Mouse (Mus musculus) midbrain, embryonic 16.5 days (tissue): Measurements from ENCODE around the gene H2al1a. TPM values are rescaled to one million over a fixed set of nuclear protein-coding genes. Genes with fewer than 3 reads are reported as not detected.
"Not testable (repeated sequence)": the region's sequence is repeated elsewhere in the genome, so short reads cannot be mapped to it uniquely, and the experiment has no call there.

Source experiments
- ATAC-seq: fragments of 200-750 bp; cut with Nextera tagmentation; 2 replicates; pipeline ENCODE4 v1.8.0; 2017; ENCODE audit warnings: moderate TSS enrichment
- H3K27ac ChIP-seq: fragments of 300-500 bp; sonication (generic); 2 replicates; pipeline ENCODE4 v1.5.1; 2014; ENCODE audit warnings: mild to moderate bottlenecking, low read length, mixed read lengths
- H3K27me3 ChIP-seq: fragments of 300-500 bp; sonication (generic); 2 replicates; pipeline ENCODE4 v1.6.1; 2014; ENCODE audit warnings: low read depth, low read length, mixed read lengths; ENCODE audit not compliant: control insufficient read depth, insufficient read depth
- H3K36me3 ChIP-seq: fragments of 300-500 bp; sonication (generic); 2 replicates; pipeline ENCODE4 v1.6.1; 2014; ENCODE audit warnings: mild to moderate bottlenecking, low read length, moderate library complexity, mixed read lengths; ENCODE audit not compliant: control insufficient read depth, insufficient read depth
- H3K4me1 ChIP-seq: fragments of 300-500 bp; sonication (generic); 2 replicates; pipeline ENCODE4 v1.6.1; 2014; ENCODE audit warnings: mild to moderate bottlenecking, low read length, mixed read lengths; ENCODE audit not compliant: control insufficient read depth, insufficient read depth
- H3K4me2 ChIP-seq: fragments of 300-500 bp; sonication (generic); 2 replicates; pipeline ENCODE4 v1.6.1; 2014; ENCODE audit warnings: mild to moderate bottlenecking, low read length, mixed read lengths
- H3K4me3 ChIP-seq: fragments of 300-500 bp; sonication (generic); 2 replicates; pipeline ENCODE4 v1.5.1; 2014; ENCODE audit warnings: low read depth, mild to moderate bottlenecking, low read length, moderate library complexity, mixed read lengths
- H3K9ac ChIP-seq: fragments of 300-500 bp; sonication (generic); 2 replicates; pipeline ENCODE4 v1.6.1; 2014; ENCODE audit warnings: low read depth, low read length, mixed read lengths
- H3K9me3 ChIP-seq: fragments of 300-500 bp; sonication (generic); replicated peaks from 2 replicates; pipeline ENCODE4 v1.6.1; 2014; ENCODE audit warnings: mild to moderate bottlenecking, low read length, mixed read lengths; ENCODE audit not compliant: control insufficient read depth, poor library complexity, severe bottlenecking
- WGBS: fragments of 180-500 bp; shearing (Covaris S2); extraction: QIAGEN DNeasy Blood & Tissue Kit; methylation state at CpG from one replicate; pipeline ENCODE4 v1.1.7; 2014; 5-methylcytosine and 5-hydroxymethylcytosine counted together
- polyA plus RNA-seq: library from polyadenylated mRNA; unstranded; fragments of >200 nt; fragmentation: Nextera tagmentation; extraction: Ambion mirVana; gene quantifications from 2 replicates; pipeline ENCODE4 v1.2.1, GENCODE M21; 2015

H2al1a gene
- polyA plus RNA-seq, 1 experiment from 2014 or later = not detected

DNA sequence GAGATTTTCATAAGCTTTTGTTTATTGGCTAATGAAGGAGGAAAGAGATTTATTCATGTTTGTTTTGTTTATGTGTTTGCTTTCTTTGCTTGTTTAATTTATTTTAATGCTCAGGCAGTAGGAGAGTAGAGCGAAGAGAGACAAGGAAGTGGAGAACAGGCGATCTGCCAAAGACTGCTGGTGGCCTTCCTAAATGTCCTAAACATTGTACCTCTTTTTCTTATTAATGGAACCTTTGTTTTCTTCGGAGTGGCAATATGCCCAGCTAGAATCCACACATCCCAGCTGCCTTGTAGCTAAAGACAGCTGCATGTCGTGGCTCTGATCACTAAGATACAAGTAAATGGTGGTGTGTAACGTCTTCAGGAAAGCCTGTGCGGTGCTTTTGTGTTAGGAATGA is 22.0 kb upstream of the H2al1a start:
- 79% methylated on average over 6 of the region's 6 CpGs for WGBS

DNA sequence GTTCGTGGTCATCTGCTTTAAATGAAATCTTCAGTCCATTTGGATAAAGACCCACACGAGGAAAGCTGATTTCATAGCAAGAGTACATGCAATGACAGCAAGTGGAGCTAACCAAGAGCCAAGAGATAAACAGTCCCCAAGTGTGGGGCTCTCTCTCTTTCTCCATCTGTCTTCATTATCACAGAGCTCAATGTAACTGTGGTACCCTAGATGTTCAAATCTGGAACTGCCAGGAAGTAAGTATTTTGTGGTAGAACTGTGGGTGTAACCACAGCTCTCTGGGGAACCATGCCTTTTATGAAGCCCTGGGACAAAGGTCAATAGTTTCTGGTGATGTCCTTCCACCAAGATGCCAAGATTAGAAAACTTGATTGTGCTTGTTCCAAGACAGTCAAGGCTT is 18.3 kb upstream of the H2al1a start:
- no peak overlapping the region for H3K4me2 ChIP-seq
- ATAC-seq = no peak
- WGBS = 82% methylated on average over 2 of the region's 2 CpGs

More for the DNA sequence above, 22.0 kb upstream of the H2al1a start:
- H3K36me3 ChIP-seq = no peaks in the 10 kb centered on the region
- no peak overlapping the region for H3K27ac ChIP-seq
- H3K9ac ChIP-seq = no peak overlapping the region
- H3K4me2 ChIP-seq = no peak overlapping the region
- no peaks in the 10 kb centered on the region for H3K27me3 ChIP-seq
- H3K4me1 ChIP-seq = no peaks in the 10 kb centered on the region
- no peak overlapping the region for H3K4me3 ChIP-seq
- H3K9me3 ChIP-seq = no peaks in the 10 kb centered on the region
- ATAC-seq = no peak

DNA sequence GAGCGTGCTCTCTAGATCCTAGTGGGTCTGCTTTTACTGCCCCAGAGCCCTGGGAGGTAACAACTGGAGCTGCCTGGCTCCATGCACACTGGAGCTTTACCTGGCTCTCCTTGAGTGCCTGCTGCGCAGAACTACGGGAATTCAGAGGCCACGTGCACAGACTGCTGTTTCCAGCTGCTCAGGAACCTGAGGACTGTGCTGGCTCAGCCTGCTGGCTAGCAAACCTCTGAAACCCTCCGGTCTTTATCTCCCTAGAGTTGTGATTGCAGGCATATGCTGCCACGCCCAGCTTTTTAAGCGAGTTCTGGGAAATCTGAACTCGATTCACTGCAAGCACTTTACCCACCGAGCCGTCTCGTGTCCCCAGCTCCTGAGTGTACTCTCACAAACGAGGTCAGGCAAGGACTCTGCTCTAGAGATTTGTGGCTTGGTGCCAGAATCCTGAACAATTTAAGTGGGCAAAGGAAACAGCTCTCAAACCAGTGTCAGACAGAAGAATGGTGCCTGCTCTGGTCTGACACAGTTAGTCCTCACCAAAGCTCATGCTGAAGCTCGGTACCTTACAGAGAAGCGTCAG is 10.7 kb upstream of the H2al1a start:
- Histone ChIP-seq H3K4me3 (no peak overlapping the region), H3K4me2 (no peak overlapping the region), H3K36me3 (no peaks in the 10 kb centered on the region), H3K27ac (no peak overlapping the region), H3K9ac (no peak overlapping the region), H3K9me3 (no peaks in the 10 kb centered on the region), H3K27me3 (no peaks in the 10 kb centered on the region), H3K4me1 (no peaks in the 10 kb centered on the region)
- ATAC-seq = no peak
- 70% methylated on average over 14 of the region's 14 CpGs for WGBS

More for the DNA sequence above, 18.3 kb upstream of the H2al1a start:
- no peaks in the 10 kb centered on the region for H3K36me3 ChIP-seq
- no peak overlapping the region for H3K4me3 ChIP-seq
- no peak overlapping the region for H3K9ac ChIP-seq
- H3K27ac ChIP-seq = no peak overlapping the region
- H3K4me1 ChIP-seq = no peaks in the 10 kb centered on the region
- H3K27me3 ChIP-seq = no peaks in the 10 kb centered on the region
- no peaks in the 10 kb centered on the region for H3K9me3 ChIP-seq

DNA sequence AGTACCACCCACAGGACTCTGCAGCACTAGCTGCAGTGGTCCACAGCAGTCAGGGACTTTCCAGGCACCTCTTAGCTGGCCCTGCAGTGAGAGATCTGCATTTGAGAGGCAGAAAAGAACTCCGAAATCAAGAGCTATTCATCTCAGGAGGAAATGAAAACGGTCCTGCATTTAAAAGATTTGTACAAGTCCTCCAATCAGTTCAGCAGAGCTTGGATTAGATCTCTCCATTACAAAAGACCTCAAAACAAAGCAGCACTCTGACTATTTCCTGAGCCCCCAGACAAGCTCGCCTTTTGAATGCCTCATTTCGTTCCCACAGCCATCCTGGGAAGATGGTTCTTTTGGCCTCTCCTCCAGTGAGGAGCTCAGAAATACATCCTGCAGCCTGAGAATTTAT is 9.8 kb upstream of the H2al1a start:
- ATAC-seq = no peak
- Histone ChIP-seq H3K4me2 (no peak overlapping the region), H3K4me3 (no peak overlapping the region), H3K36me3 (no peaks in the 10 kb centered on the region), H3K9me3 (no peaks in the 10 kb centered on the region), H3K27ac (no peak overlapping the region), H3K27me3 (no peaks in the 10 kb centered on the region), H3K4me1 (no peaks in the 10 kb centered on the region), H3K9ac (no peak overlapping the region)
- WGBS = 44% methylated on average over 4 of the region's 4 CpGs

DNA sequence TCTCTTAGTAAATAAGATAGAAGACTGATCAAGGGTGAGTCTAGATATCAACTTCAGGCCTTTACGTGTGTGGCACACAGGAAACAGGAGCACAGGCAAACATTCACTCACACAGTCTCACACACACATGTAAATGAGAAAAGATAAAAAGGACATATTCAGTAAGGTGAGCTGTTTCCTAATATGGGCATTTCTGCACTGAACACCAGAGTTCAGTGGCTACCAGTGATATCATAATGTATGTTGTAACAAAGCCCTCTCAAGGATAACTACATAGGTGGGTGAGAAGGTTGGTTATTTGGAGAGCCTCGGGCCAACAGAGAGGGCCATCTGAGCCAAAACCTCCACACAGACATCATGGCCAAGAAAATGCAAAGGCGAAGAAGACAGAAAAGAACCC is 3.1 kb downstream of the H2al1a start, which contains the start of gene H2al1b:
Gene H2al1b (plus strand): TSS at position 301 of the 400 bp plus-strand sequence.
- H3K36me3 ChIP-seq, H3K27ac ChIP-seq, H3K4me1 ChIP-seq, H3K9me3 ChIP-seq, H3K9ac ChIP-seq, H3K27me3 ChIP-seq, H3K4me2 ChIP-seq, H3K4me3 ChIP-seq, ATAC-seq: not testable (repeated sequence)
- 100% methylated on average over 1 of the region's 3 CpGs for WGBS

DNA sequence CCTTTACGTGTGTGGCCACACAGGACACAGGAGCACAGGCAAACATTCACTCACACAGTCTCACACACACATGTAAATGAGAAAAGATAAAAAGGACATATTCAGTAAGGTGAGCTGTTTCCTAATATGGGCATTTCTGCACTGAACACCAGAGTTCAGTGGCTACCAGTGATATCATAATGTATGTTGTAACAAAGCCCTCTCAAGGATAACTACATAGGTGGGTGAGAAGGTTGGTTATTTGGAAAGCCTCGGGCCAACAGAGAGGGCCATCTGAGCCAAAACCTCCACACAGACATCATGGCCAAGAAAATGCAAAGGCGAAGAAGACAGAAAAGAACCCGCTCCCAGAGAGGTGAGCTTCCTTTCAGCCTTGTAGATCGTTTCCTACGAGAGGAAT is 6.3 kb downstream of the H2al1a start, which contains the start of gene H2al1c:
Gene H2al1c (plus strand): TSS at position 301 of the 400 bp plus-strand sequence.
- H3K27me3 ChIP-seq, H3K36me3 ChIP-seq, H3K4me3 ChIP-seq, H3K4me2 ChIP-seq, H3K9me3 ChIP-seq, ATAC-seq, H3K27ac ChIP-seq, H3K4me1 ChIP-seq, H3K9ac ChIP-seq: not testable (repeated sequence)
- WGBS = 89% methylated on average over 1 of the region's 6 CpGs

DNA sequence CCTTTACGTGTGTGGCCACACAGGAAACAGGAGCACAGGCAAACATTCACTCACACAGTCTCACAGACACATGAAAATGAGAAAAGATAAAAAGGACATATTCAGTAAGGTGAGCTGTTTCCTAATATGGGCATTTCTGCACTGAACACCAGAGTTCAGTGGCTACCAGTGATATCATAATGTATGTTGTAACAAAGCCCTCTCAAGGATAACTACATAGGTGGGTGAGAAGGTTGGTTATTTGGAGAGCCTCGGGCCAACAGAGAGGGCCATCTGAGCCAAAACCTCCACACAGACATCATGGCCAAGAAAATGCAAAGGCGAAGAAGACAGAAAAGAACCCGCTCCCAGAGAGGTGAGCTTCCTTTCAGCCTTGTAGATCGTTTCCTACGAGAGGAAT is 9.5 kb downstream of the H2al1a start, which contains the start of gene H2al1d:
Gene H2al1d (plus strand): TSS at position 301 of the 400 bp plus-strand sequence.
- H3K4me2 ChIP-seq, H3K9ac ChIP-seq, H3K4me1 ChIP-seq, H3K27ac ChIP-seq, H3K9me3 ChIP-seq, ATAC-seq, H3K4me3 ChIP-seq, H3K27me3 ChIP-seq, H3K36me3 ChIP-seq: not testable (repeated sequence)
- no CpG with 5 or more reads among the region's 6 CpGs for WGBS

DNA sequence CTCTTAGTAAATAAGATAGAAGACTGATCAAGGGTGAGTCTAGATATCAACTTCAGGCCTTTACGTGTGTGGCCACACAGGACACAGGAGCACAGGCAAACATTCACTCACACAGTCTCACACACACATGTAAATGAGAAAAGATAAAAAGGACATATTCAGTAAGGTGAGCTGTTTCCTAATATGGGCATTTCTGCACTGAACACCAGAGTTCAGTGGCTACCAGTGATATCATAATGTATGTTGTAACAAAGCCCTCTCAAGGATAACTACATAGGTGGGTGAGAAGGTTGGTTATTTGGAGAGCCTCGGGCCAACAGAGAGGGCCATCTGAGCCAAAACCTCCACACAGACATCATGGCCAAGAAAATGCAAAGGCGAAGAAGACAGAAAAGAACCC is 12.6 kb downstream of the H2al1a start, which contains the start of gene H2al1e:
Gene H2al1e (plus strand): TSS at position 301 of the 400 bp plus-strand sequence.
- H3K4me1 ChIP-seq, H3K9me3 ChIP-seq, H3K4me2 ChIP-seq, H3K36me3 ChIP-seq, H3K27me3 ChIP-seq, ATAC-seq, H3K4me3 ChIP-seq, H3K9ac ChIP-seq, H3K27ac ChIP-seq: not testable (repeated sequence)
- no CpG with 5 or more reads among the region's 3 CpGs for WGBS

DNA sequence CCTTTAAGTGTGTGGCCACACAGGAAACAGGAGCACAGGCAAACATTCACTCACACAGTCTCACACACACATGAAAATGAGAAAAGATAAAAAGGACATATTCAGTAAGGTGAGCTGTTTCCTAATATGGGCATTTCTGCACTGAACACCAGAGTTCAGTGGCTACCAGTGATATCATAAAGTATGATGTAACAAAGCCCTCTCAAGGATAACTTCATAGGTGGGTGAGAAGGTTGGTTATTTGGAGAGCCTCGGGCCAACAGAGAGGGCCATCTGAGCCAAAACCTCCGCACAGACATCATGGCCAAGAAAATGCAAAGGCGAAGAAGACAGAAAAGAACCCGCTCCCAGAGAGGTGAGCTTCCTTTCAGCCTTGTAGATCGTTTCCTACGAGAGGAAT is 15.8 kb downstream of the H2al1a start, which contains the start of gene H2al1f:
Gene H2al1f (plus strand): TSS at position 301 of the 400 bp plus-strand sequence.
- not testable (repeated sequence) for H3K4me2 ChIP-seq, H3K4me1 ChIP-seq, H3K36me3 ChIP-seq, H3K27me3 ChIP-seq, H3K27ac ChIP-seq, H3K4me3 ChIP-seq, H3K9ac ChIP-seq, H3K9me3 ChIP-seq, ATAC-seq
- WGBS = no CpG with 5 or more reads among the region's 6 CpGs
